Mouse (Mus musculus): ENCODE data around the gene Sgcg.

Sgcg gene

DNA sequence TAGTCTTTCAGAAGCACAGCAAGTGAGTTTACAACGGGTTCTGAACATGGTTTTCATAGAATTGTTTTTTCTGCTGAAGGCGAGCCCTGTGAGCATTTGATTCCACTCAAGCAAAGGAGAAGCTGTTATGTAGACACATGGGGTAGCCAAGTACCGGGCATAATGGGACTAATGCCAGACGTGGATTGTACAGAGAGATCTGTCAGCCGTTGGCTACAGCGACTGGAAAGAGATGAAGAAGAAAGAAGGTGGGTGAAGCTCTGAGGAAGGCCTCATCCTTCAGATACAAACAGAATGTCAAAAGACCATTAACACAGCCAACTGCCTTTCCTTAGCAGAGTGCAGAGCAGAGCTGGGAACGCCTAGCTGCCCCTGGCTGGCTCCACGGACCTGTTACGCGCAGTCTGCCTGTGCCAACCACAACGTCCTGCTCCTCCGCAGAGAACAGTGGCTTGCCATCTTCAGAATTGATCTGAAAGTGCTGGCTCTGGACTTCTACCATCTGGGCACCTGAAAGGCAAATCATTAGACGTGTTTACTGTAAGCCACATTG, 26.2 kb downstream of the Sgcg start:
- no peak for DNase-seq

DNA sequence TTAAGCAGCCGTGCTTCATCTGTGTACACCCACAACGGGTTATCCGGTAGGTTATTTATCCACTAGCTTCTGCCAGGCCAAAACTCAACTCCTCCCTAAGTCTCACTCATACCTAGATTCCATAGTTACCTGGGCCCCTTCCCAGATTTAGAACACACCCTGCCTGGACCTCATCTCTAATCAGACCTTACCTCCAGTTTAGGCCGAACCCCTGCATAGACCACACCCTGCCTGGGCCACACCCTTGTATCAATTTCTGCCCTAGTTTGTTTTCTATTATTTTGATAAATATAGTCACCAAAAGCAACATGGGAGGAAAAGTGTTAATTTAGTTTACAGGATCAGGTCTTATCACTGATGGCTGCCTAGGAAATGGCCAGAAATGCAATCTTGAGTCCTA, 28.1 kb downstream of the Sgcg start:
- DNase-seq: no peak

DNA sequence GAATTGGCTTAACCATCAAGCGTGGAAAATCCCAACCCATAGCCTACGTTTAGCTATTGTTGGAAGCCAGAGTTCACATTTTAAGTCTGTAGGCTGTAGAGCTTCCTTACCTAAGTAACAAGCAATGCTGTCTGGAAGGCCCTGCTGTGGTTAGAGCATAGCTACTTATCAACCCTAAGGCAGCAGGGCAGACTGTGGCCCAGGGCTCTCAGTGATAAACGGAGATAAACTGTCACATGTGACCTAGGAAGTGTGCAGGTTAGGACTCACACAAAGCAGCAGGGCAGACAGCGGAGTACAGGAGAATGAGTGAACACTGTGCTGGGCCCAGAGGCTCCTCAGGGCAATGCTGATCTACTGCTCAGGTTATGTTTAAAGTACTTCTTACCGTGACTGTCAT, 28.5 kb downstream of the Sgcg start:
- DNase-seq: no peak

DNA sequence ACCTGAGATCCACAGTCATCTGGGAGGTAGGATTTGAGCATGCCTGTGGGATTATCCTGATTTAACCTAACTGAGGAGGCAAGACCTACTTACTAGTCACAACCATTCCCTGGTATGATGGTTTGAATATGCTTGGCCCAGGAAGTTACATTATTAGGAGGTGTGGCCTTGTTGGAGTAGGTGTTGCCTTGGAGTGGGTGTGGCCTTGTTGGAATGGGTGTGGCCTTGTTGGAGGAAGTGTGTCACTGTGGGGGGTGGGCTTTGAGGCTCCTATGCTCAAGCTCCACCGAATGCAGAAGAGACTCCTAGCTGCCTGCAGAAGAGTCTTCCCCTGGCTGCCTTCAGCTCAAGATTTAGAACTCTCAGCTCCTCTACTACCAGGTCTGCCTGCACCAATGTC, 32.1 kb downstream of the Sgcg start:
- DNase-seq: no peak

DNA sequence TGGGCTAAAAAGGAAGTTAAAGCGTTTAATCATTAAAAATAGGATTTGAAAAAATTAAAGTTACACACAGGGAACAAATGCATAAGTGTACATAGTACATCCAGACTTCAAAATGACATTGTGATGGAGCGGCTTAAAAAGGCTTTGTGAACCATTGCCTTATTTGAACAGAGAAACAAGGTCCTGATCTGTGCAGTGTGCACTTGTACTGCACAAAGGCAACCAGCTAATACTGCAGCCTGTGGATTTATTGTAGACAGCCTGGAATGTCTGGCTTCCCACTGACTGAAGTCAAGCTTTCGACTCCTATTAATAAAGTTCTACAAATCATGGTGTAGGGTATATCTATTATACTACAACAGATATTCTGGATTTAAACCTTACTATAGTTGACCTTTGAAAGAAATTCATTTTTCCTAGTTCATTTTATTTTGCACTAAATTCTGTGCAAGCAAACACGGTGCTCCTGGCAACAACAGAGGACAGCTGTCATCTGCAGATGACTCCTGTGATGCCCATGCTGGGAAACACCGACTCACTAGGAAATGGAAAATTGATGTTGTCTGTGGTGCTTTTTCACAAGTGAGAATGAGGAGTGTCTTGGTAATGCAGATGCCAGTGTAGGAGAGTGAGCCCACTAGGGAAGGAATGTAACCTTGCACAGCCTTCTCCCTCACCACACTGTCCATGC, 33.8 kb downstream of the Sgcg start:
- DNase-seq: no peak

DNA sequence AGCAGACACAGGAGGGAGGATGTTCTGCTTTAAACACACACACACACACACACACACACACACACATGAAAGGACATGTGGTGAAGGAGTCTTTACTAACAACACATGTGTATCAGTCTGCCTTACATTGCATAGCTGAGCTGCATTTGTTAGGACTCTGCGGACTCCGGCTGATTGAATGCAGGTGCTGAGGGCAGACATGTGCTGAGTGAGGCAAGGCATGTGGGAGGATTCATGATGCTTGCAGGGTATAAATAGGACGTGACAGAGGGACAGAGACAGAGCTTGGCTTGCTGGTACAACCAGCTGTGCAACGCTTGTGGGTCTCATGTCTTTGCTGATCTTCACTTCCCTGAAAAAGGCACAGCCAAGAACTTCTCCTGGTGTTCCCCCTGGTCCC, 34.5 kb downstream of the Sgcg start:
- DNase-seq: no peak

DNA sequence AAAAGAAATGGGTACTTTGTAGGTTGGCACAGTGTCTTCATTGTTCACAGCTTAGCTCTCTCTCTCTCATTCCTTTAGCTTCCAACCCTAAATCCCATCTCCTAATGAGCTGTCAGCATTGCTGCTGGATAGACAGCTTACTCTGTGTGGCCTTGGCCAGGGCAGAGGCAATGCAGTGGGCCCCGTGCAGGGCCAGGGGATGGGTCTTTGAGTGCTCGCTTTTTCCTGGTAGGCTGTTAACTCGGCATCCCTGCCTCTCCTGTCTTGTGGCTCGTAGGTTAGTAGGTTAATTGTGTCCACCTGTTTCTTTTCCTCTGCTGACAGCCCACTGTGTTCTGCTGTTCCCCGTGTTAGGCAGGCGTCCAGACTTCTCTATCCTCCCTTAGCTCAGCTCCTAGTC, 35.8 kb downstream of the Sgcg start:
- no peak for DNase-seq

DNA sequence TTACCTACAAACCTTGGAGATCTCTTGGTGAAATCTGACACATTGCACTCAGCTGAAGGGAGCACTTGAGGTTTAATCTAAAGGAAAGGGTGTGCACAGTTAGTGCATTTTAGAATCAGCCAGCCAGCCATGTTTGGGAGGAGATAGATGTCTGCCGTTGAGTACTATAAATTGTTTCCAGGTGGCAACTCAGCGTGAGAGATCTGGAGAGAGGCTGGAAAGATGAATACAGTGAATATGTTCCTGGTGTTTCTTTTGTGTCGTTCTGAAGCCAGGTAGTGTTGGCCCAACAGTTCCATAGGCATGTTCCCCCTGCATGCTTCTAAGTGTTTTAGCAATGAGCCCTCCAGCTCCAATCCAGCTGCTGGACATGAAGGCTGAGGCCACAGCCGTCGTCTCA, 37.1 kb downstream of the Sgcg start:
- no peak for DNase-seq

DNA sequence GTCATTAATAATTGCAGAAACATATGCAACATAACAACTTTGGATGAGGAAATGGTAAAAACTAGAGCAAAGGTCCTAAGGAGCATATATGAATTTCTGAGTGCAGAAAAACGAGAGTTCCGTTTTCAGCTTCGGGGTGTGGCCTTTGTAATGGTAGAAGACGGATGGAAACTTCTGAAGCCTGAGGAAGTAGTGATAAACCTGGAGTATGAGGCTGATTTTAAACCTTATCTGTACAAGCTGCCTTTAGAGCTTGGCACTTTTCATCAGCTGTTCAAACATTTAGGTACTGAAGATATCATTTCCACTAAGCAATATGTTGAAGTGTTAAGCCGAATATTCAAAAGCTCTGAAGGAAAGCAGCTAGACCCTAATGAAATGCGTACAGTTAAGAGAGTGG, 46.5 kb downstream of the Sgcg start:
- DNase-seq: no peak

DNA sequence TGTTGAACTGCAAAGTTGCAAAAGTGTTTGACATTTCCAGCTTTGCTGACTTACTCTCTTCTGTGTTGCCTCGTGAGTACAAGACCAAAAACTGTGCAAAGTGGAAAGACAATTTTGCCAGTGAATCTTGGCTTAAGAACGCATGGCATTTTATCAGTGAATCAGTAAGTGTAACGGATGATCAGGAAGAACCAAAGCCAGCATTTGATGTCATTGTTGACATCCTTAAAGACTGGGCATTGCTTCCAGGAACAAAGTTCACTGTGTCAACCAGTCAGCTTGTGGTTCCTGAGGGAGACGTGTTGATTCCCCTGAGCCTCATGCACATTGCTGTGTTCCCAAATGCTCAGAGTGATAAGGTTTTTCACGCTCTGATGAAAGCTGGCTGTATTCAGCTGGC, 48.2 kb downstream of the Sgcg start:
- DNase-seq: no peak

DNA sequence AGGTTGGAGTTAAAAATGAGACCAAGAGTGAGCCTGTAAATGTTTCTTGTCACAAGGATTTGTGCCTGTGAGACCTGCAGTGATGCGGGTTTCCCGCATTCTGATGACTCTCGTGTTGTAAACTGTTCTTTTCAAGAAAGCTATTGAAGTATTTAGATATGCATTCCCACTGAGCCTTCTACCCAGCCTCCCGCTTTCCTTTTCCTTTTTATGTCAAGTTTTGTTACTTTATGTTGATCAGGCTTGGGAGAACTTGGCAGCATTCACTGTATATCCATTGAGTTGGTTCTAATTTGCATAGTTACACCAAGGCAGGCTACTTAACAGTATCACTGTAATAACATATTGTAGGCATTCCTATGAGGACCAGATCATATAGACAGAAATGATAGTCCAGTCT, 63.9 kb downstream of the Sgcg start:
- DNase-seq: no peak

DNA sequence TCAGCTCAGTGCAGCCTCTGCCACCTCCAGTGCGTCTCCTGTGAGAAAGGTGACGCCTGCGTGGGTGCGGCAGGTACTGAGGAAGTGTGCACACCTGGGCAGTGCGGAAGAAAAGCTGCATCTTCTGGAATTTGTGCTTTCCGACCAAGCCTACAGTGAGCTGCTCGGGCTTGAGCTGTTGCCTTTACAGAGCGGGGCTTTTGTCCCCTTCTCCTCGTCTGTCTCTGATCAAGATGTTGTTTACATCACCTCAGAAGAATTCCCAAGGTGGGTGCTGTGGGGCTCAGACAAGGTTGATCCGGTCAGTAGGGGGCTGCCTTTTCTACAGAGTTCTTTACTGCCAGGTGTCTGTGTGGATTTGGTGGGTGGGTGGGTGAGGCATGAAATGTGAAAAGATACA, 66.0 kb downstream of the Sgcg start:
- DNase-seq: no peak

DNA sequence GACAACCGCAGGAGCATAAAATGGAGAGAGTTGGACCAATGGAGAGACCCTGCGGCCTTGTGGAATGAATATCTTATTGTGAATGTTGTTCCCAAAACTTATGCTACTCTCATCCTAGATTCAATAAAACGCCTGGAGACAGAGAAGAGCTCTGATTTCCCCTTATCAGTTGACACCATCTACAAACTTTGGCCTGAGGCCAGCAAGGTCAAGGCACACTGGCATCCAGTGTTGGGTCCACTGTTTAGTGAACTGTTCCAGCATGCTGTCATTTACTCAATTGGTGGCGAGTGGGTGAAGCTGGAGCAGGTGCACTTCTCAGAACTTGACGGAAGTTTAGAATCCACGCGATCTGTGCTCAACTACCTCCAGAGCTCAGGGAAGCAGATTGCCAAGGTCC, 66.4 kb downstream of the Sgcg start:
- DNase-seq: no peak

DNA sequence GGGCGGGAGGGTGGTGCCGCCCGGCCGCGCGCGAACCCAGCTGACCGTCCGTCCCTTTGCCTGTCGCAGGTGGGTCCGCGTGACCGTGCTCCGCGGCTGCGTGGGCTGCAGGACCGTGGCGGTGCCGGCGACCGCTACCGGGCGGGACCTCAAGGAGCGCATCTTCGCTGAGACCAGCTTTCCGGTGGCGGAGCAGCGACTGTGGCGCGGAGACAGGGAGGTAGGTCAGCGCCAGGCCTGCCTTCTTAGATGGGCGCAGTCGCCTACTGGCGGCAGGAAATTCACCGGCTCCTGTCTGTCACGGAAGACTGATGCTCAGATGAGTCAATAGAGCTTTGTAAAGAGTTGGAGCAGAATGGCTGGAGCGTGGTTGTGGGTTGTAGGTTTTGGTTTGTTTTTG, 85.1 kb downstream of the Sgcg start:
- DNase-seq: peak; percentile 28 to 32

DNA sequence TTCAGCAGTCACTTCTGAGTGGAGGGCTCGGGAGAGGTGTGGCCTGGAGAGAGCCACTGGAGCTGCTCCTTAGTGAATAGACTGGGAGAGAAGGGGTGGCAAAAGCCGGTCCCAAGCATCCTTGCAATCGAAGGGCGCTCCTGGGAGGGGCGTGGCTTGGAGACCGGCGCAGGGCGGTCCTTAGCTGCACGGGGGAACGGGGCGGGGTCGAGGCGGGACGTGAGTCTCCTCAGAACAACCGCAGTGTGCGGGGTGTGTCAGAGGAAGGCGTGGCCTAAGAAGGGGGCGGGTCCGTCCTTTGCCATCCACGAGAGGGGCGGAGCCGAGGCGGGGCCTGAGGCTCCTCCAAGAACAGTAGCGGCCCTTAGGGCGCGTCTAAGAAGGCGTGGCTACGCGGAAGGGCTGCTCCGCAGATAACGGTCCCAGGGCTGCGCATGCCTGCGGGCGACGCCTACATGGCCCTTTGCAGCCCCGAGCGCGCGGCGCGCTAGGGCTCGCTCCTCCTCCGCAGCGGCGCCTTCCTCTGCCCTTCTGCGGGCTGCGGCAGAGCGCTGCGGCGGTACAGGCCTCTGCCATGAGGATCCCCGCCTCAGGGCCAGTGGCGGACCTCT, 85.6 kb downstream of the Sgcg start:
- peak; percentile 98 to 99 for DNase-seq

DNA sequence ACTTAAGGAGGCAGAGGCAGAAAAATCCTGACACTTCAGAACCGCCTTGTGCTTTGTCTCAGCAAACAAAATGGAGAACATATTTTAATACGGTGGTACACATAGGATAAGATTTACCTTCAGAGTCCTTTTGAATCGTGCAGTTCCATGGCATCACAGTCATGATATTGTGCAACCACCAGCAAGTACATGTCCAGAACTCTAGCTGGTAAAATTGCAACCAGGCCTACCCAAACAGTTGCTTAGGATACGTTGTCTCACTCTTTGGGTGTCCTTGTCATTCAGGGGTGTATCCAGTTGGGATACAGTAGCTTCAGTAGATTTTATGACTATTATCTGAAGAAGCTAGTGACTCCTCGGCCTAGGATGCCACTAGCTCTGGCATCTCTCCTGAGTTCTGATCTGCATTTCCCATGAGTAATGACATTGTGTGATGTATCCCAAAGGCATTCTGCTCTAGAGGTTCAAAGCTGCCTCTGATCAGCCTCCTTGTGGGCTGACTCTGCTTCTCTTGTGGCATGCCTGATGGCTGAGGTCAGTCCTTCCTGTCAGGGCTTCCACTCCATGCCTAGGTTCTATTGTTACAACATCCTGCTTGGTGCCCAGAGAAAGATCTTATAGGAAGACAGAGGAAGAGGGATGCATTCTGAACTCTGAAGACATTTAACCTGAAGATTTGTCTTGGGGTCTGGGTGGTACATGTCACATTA, 86.9 kb downstream of the Sgcg start:
- no peak for DNase-seq

All from kidney, adult 8-10 months (tissue).